Comparison of ENCODE assay signal across 9 mouse cellular contexts in the genomic region with DNA sequence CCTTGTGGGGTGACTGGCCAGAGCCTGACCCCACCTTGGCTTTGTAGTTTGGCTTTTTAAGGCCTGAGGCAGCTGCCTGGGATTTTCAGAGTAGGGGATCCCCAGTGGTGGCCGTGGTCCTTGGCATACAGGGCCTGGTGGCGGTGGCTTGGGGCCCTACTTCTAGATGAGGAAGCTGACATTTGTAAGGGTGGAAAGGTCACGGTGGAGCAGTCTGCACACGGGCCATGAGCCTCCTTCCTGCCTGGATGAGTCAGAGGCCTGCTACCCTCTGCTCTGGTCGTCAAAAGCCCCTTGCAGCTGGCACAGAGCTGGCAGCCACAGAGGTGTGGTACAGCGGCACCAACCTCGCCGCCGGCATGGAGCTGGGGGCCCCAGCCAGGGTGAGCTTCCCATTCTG. TPM values are rescaled to one million over a fixed set of nuclear protein-coding genes. Genes with fewer than 3 reads are reported as not detected.
DNase-seq lines count a peak whose midpoint lies in the region; ATAC-seq and TF ChIP-seq lines count a peak whose summit lies in the region.
"Had no signal": no experiment of that assay in that cellular context is flagged by ENCODE, and none has a peak within 500 bp of the region (broad histone marks: within the 10 kb centered on the region; RNA-seq: fewer than 3 reads in every experiment).

No protein-coding gene starts in this region.

- no peak for ATAC-seq in intestine, embryonic 15.5 days
- ATAC-seq in intestine, postnatal 0 days: no peak
- no peak for ATAC-seq in forebrain, embryonic 15.5 days (replicated peaks)
- ATAC-seq in frontal cortex, adult (ENCODE audit: low TSS enrichment): no peak

- H3K4me2 ChIP-seq in intestine, embryonic 15.5 days (replicated peaks): no peak overlapping the region
- H3K4me2 ChIP-seq in intestine, postnatal 0 days (replicated peaks; ENCODE audit: low read depth): no peak overlapping the region
- H3K4me2 ChIP-seq in forebrain, embryonic 15.5 days (replicated peaks): no peak overlapping the region

- H3K9me3 ChIP-seq in intestine, embryonic 15.5 days: no peaks in the 10 kb centered on the region
- H3K9me3 ChIP-seq in intestine, postnatal 0 days (ENCODE audit: control insufficient read depth): no peaks in the 10 kb centered on the region
- no peaks in the 10 kb centered on the region for H3K9me3 ChIP-seq in E14TG2a.4 (ENCODE audit: low read length)
- H3K9me3 ChIP-seq in forebrain, embryonic 15.5 days: no peaks in the 10 kb centered on the region

- TF ChIP-seq CTCF in intestine, postnatal 0 days (IDR thresholded peaks at IDR 0.05; ENCODE audit: low read depth): no peak
- no peak for TF ChIP-seq CTCF in E14TG2a.4 (conservative IDR thresholded peaks at IDR 0.05; ENCODE audit: low read length)

- WGBS in intestine, embryonic 15.5 days: 58% methylated on average over 9 of the region's 9 CpGs
- WGBS in intestine, postnatal 0 days: 47% methylated on average over 9 of the region's 9 CpGs
- 64% methylated on average over 9 of the region's 9 CpGs for WGBS in forebrain, embryonic 15.5 days

- H3K36me3 ChIP-seq in intestine, embryonic 15.5 days: peaks cover 3% of the 10 kb centered on the region; the same call in 1 of the 2 replicates
- H3K36me3 ChIP-seq in intestine, postnatal 0 days (ENCODE audit: control insufficient read depth, insufficient read depth): peaks cover 18% of the 10 kb centered on the region; the same call in 1 of the 2 replicates
- H3K36me3 ChIP-seq in E14TG2a.4 (ENCODE audit: insufficient read depth, low read length): peaks cover 15% of the 10 kb centered on the region
- H3K36me3 ChIP-seq in forebrain, embryonic 15.5 days: peaks cover 8% of the 10 kb centered on the region

- H3K4me1 ChIP-seq in intestine, embryonic 15.5 days (replicated peaks): peaks cover 22% of the 10 kb centered on the region
- peaks cover 2% of the 10 kb centered on the region; the same call in 1 of the 2 replicates for H3K4me1 ChIP-seq in intestine, postnatal 0 days (replicated peaks; ENCODE audit: control insufficient read depth, insufficient read depth, low read length)
- peaks cover 59% of the 10 kb centered on the region for H3K4me1 ChIP-seq in E14TG2a.4 (replicated peaks; ENCODE audit: low read depth, low read length)
- peaks cover 22% of the 10 kb centered on the region for H3K4me1 ChIP-seq in forebrain, embryonic 15.5 days

- no peak overlapping the region for H3K4me3 ChIP-seq in intestine, embryonic 15.5 days (replicated peaks)
- no peak overlapping the region for H3K4me3 ChIP-seq in intestine, postnatal 0 days (ENCODE audit: low read depth, low read length)
- H3K4me3 ChIP-seq in E14TG2a.4 (replicated peaks; ENCODE audit: low read length): peak overlapping the region; percentile 50
- H3K4me3 ChIP-seq in forebrain, embryonic 15.5 days: no peak overlapping the region

- H3K9ac ChIP-seq in intestine, embryonic 15.5 days: no peak overlapping the region
- no peak overlapping the region for H3K9ac ChIP-seq in intestine, postnatal 0 days (ENCODE audit: low read depth, low read length)
- H3K9ac ChIP-seq in forebrain, embryonic 15.5 days (replicated peaks): no peak overlapping the region

- no peaks in the 10 kb centered on the region for H3K27me3 ChIP-seq in intestine, embryonic 15.5 days (replicated peaks)
- H3K27me3 ChIP-seq in intestine, postnatal 0 days (replicated peaks; ENCODE audit: control insufficient read depth, insufficient read depth, low read length): no peaks in the 10 kb centered on the region; the same call in 1 of the 2 replicates
- peaks cover 19% of the 10 kb centered on the region for H3K27me3 ChIP-seq in E14TG2a.4 (ENCODE audit: insufficient read depth, low read length)
- H3K27me3 ChIP-seq in forebrain, embryonic 15.5 days: no peaks in the 10 kb centered on the region

- peak overlapping the region; percentile 24; the same call in 1 of the 2 replicates for H3K27ac ChIP-seq in intestine, embryonic 15.5 days
- no peak overlapping the region; the same call in 1 of the 2 replicates for H3K27ac ChIP-seq in intestine, postnatal 0 days (ENCODE audit: low read depth, low read length)
- H3K27ac ChIP-seq in forebrain, embryonic 15.5 days (replicated peaks): peak overlapping the region; percentile 45

- peak; percentile 69 to 72 for DNase-seq in lung, postnatal 4 days
- DNase-seq in thymus, postnatal 14 days: peak; percentile 61
- no peak for DNase-seq in frontal cortex, adult 2 months (ENCODE audit: extremely low spot score in 1 of 2, low spot score in 1 of 2)

RNA-seq across cellular contexts. Expression of a gene that starts 9.6 kb away (rescaled TPM):
- polyA plus RNA-seq in intestine, embryonic 15.5 days (2015; fragmentation: Nextera tagmentation; extraction: Ambion mirVana): 14.8 and 16.0 TPM in 2 replicates
- polyA plus RNA-seq in intestine, postnatal 0 days (2015; fragmentation: Nextera tagmentation; extraction: Ambion mirVana): 7.1 and 7.3 TPM in 2 replicates
- 25.7 and 28.8 TPM in 2 replicates for polyA plus RNA-seq in forebrain, embryonic 15.5 days (2015; fragmentation: Nextera tagmentation; extraction: Ambion mirVana)
- polyA plus RNA-seq in frontal cortex, adult 2 months (2012; rRNA removed): 28.7 and 36.2 TPM in 2 replicates

RNA-seq across cellular contexts. Expression of a gene that starts 32.1 kb away (rescaled TPM):
- polyA plus RNA-seq in intestine, embryonic 15.5 days (2015; fragmentation: Nextera tagmentation; extraction: Ambion mirVana): 34.5 and 34.7 TPM in 2 replicates
- 21.4 and 23.6 TPM in 2 replicates for polyA plus RNA-seq in intestine, postnatal 0 days (2015; fragmentation: Nextera tagmentation; extraction: Ambion mirVana)
- polyA plus RNA-seq in forebrain, embryonic 15.5 days (2015; fragmentation: Nextera tagmentation; extraction: Ambion mirVana): 78.9 and 85.5 TPM in 2 replicates
- polyA plus RNA-seq in frontal cortex, adult 2 months (2012; rRNA removed): 137 and 141 TPM in 2 replicates

RNA-seq across cellular contexts. Expression of a gene that starts 51.8 kb away (rescaled TPM):
- polyA plus RNA-seq in intestine, embryonic 15.5 days (2015; fragmentation: Nextera tagmentation; extraction: Ambion mirVana): 0.49 and 0.58 TPM in 2 replicates
- 1.1 and 1.5 TPM in 2 replicates for polyA plus RNA-seq in intestine, postnatal 0 days (2015; fragmentation: Nextera tagmentation; extraction: Ambion mirVana)
- polyA plus RNA-seq in forebrain, embryonic 15.5 days (2015; fragmentation: Nextera tagmentation; extraction: Ambion mirVana): 0.33 TPM in 1 of 2 replicates, not detected in the other
- 0.21 and 0.34 TPM in 2 replicates for polyA plus RNA-seq in frontal cortex, adult 2 months (2012; rRNA removed)
- polyA plus RNA-seq: limb, embryonic 11.5 days had no signal

Comparison
In these comparisons a context has a peak if more than half of its experiments do, and no peak if none do; other contexts are left out.
1. DNase-seq: peak in lung, postnatal 4 days (2 of 2) and thymus, postnatal 14 days (single experiment); none in frontal cortex, adult 2 months (0 of 2).